8 mouse cellular contexts compared by ENCODE assay signal in the genomic region with DNA sequence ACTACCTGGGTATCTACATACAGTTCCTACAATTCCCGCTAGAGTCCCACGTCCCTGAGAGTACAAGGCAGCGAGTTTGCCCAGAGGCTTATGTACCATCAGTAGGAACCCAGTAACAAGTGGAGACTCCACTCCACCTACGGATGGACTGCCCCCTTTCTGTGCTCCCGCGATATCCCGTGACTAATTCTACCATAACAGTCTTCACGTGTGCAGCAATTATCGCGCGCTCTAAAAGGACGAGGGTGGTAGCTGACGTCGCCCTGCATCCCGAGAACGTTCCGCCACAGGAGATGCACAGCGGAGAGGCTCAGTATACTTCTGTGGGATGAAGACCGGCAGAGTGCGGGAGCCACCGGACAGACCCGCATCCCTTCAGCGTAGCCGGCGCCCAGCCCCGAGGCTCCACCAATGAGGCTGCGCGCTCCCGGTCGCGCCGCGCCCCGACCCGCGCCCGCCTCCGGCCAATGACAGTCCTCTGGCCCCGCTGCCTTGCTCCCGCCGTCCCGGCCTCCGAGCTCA. TPM values are rescaled to one million over a fixed set of nuclear protein-coding genes. Genes with fewer than 3 reads are reported as not detected.
DNase-seq lines count a peak whose midpoint lies in the region; ATAC-seq and TF ChIP-seq lines count a peak whose summit lies in the region.

No protein-coding gene starts in this region.

- DNase-seq in WW6 (ENCODE audit: low read depth, low spot score): peak; percentile 94
- DNase-seq in cerebellum, adult 8-10 months: peak; percentile 73
- peak; percentile 65 for DNase-seq in heart, postnatal 14 days
- DNase-seq in kidney, postnatal 4 days: peak; percentile 76 to 83
- peak; percentile 48 to 69 (median 65) for DNase-seq in liver, embryonic 14.5 days (ENCODE audit: low read depth in 3 of 3, low spot score in 3 of 3)
- DNase-seq in thymus, postnatal 4 days: peak; percentile 52

- H3K4me2 ChIP-seq in forebrain, embryonic 16.5 days (ENCODE audit: low read length): peak overlapping the region; percentile 75
- peak overlapping the region; percentile 88 for H3K4me2 ChIP-seq in liver, embryonic 14.5 days (ENCODE audit: low read depth)
- peak overlapping the region; percentile 65 for H3K4me2 ChIP-seq in neural tube, embryonic 15.5 days

- no peaks in the 10 kb centered on the region for H3K36me3 ChIP-seq in forebrain, embryonic 16.5 days (ENCODE audit: control insufficient read depth, insufficient read depth)
- no peaks in the 10 kb centered on the region for H3K36me3 ChIP-seq in liver, embryonic 14.5 days (replicated peaks; ENCODE audit: control insufficient read depth, insufficient read depth, low read depth)
- H3K36me3 ChIP-seq in neural tube, embryonic 15.5 days: no peaks in the 10 kb centered on the region

- H3K27me3 ChIP-seq in forebrain, embryonic 16.5 days (replicated peaks; ENCODE audit: control insufficient read depth, insufficient read depth, low read length): no peaks in the 10 kb centered on the region
- H3K27me3 ChIP-seq in liver, embryonic 14.5 days (ENCODE audit: control insufficient read depth, insufficient read depth, low read length): no peaks in the 10 kb centered on the region
- H3K27me3 ChIP-seq in neural tube, embryonic 15.5 days (replicated peaks): no peaks in the 10 kb centered on the region

- peak; percentile 31; the same call in 1 of the 2 replicates for TF ChIP-seq CTCF in liver, embryonic 14.5 days (IDR thresholded peaks at IDR 0.05; ENCODE audit: low read depth)

- peak overlapping the region; percentile 72 for H3K27ac ChIP-seq in forebrain, embryonic 16.5 days (ENCODE audit: low read length)
- H3K27ac ChIP-seq in liver, embryonic 14.5 days: no peak overlapping the region
- H3K27ac ChIP-seq in neural tube, embryonic 15.5 days (replicated peaks): peak overlapping the region; percentile 89

- ATAC-seq in forebrain, embryonic 16.5 days: peak; percentile 86
- peak; percentile 91 for ATAC-seq in liver, embryonic 14.5 days (ENCODE audit: insufficient read depth)
- ATAC-seq in neural tube, embryonic 15.5 days (ENCODE audit: low FRiP score): peak; percentile 89

- no peak for TF ChIP-seq EP300 in liver, embryonic 14.5 days (IDR thresholded peaks at IDR 0.05; ENCODE audit: low read depth)

- intact Hi-C loops in heart, postnatal 14 days (cut with DNase I): no loop called here

- H3K4me1 ChIP-seq in forebrain, embryonic 16.5 days (replicated peaks; ENCODE audit: control insufficient read depth, insufficient read depth, low read length): peaks cover 4% of the 10 kb centered on the region; the same call in 1 of the 2 replicates
- peaks cover 6 to 7% of the 10 kb centered on the region in 2 experiments for H3K4me1 ChIP-seq in liver, embryonic 14.5 days (replicated peaks; ENCODE audit: control insufficient read depth in 2 of 2, insufficient read depth in 2 of 2, low read length in 1 of 2)
- peaks cover 12% of the 10 kb centered on the region for H3K4me1 ChIP-seq in neural tube, embryonic 15.5 days

- H3K9ac ChIP-seq in forebrain, embryonic 16.5 days (replicated peaks; ENCODE audit: low read depth, low read length): peak overlapping the region; percentile 70
- H3K9ac ChIP-seq in liver, embryonic 14.5 days (replicated peaks): peak overlapping the region; percentile 81
- peak overlapping the region; percentile 79 for H3K9ac ChIP-seq in neural tube, embryonic 15.5 days (replicated peaks)

- peak overlapping the region; percentile 61 for H3K4me3 ChIP-seq in forebrain, embryonic 16.5 days (replicated peaks; ENCODE audit: low read length)
- peak overlapping the region; percentile 75 to 91 for H3K4me3 ChIP-seq in liver, embryonic 14.5 days (ENCODE audit: insufficient read depth in 1 of 2, low read depth in 2 of 2, low read length in 2 of 2)
- peak overlapping the region; percentile 69 for H3K4me3 ChIP-seq in neural tube, embryonic 15.5 days (replicated peaks)

- WGBS in forebrain, embryonic 16.5 days: 0% methylated on average over 43 of the region's 43 CpGs
- whole genome bisulfite sequencing in liver, embryonic 14.5 days (ENCODE audit: insufficient replicate concordance): under 1% methylated on average over 43 of the region's 43 CpGs
- under 1% methylated on average over 43 of the region's 43 CpGs for WGBS in neural tube, embryonic 15.5 days

- H3K9me3 ChIP-seq in forebrain, embryonic 16.5 days (ENCODE audit: control insufficient read depth, low read length): no peaks in the 10 kb centered on the region
- H3K9me3 ChIP-seq in liver, embryonic 14.5 days (ENCODE audit: control insufficient read depth, low read length): no peaks in the 10 kb centered on the region
- no peaks in the 10 kb centered on the region for H3K9me3 ChIP-seq in neural tube, embryonic 15.5 days (replicated peaks)

RNA-seq across cellular contexts. Expression of a gene that starts 0.6 kb away (rescaled TPM):
- 5.3 and 9.4 TPM in 2 replicates for polyA plus RNA-seq in forebrain, embryonic 16.5 days (2015; fragmentation: Nextera tagmentation; extraction: Ambion mirVana)
- 1 to 10 TPM; 1.1 to 1.6 TPM for total RNA-seq in heart, postnatal 14 days (2021)
- 1.4 and 1.7 TPM in 2 replicates for polyA plus RNA-seq in liver, embryonic 14.5 days (2012; rRNA removed)
- polyA plus RNA-seq in liver, embryonic 14.5 days (2014; fragmentation: Nextera tagmentation; extraction: Ambion mirVana): 3.3 and 4.8 TPM in 2 replicates
- polyA plus RNA-seq in neural tube, embryonic 15.5 days (2015; fragmentation: Nextera tagmentation; extraction: Ambion mirVana): 9.0 and 9.4 TPM in 2 replicates
